Mouse (Mus musculus): ENCODE measurements around the gene Acan. TPM values are rescaled to one million over a fixed set of nuclear protein-coding genes. Genes with fewer than 3 reads are reported as not detected.

Acan gene
- total and polyA plus RNA-seq, 3 experiments, result 0.11 to 0.61 (median 0.26) TPM

- H3K79me2 ChIP-seq (replicated peaks; ENCODE audit: control insufficient read depth, insufficient read depth, low read length), result no peaks in the 10 kb centered on the region
- TF ChIP-seq CTCF (IDR thresholded peaks at IDR 0.05) (no peak), POLR2A (IDR thresholded peaks at IDR 0.05; ENCODE audit: insufficient read depth, low read depth, low read length) (no peak), EP300 (IDR thresholded peaks at IDR 0.05; ENCODE audit: insufficient read depth, low read depth, low read length) (no peak)
- WGBS, result 4% methylated on average over 65 of the region's 66 CpGs
- intact Hi-C loops (cut with DNase I), result no loop called here
- H3K9ac ChIP-seq (ENCODE audit: low read depth, low read length), result no peak overlapping the region
- no peaks in the 10 kb centered on the region for H3K4me1 ChIP-seq (ENCODE audit: control insufficient read depth, insufficient read depth, low read length)
- H3K4me3 ChIP-seq, result no peak overlapping the region; the same call in 1 of the 2 replicates
- H3K36me3 ChIP-seq (ENCODE audit: control insufficient read depth, insufficient read depth, low read length), result no peaks in the 10 kb centered on the region
- DNase-seq, result no peak
- H3K27ac ChIP-seq, result no peak overlapping the region
- peaks cover 11% of the 10 kb centered on the region for H3K27me3 ChIP-seq (ENCODE audit: control insufficient read depth, insufficient read depth, low read length)
Measured at GRCm38 (mm10) chr7:79052521-79053382, 531 bp upstream of the Acan start.

GRCm38 (mm10) chr7:79054111-79054510, 828 bp downstream of the Acan start:
- no peaks in the 10 kb centered on the region for H3K4me1 ChIP-seq (ENCODE audit: control insufficient read depth, insufficient read depth, low read length)
- no peak overlapping the region for H3K9ac ChIP-seq (ENCODE audit: low read depth, low read length)
- TF ChIP-seq POLR2A (IDR thresholded peaks at IDR 0.05; ENCODE audit: insufficient read depth, low read depth, low read length) (no peak), EP300 (IDR thresholded peaks at IDR 0.05; ENCODE audit: insufficient read depth, low read depth, low read length) (no peak), CTCF (IDR thresholded peaks at IDR 0.05) (no peak)
- H3K27ac ChIP-seq, result no peak overlapping the region
- WGBS, result 14% methylated on average over 13 of the region's 13 CpGs
- no peaks in the 10 kb centered on the region for H3K36me3 ChIP-seq (ENCODE audit: control insufficient read depth, insufficient read depth, low read length)
- H3K79me2 ChIP-seq (replicated peaks; ENCODE audit: control insufficient read depth, insufficient read depth, low read length), result no peaks in the 10 kb centered on the region
- H3K27me3 ChIP-seq (ENCODE audit: control insufficient read depth, insufficient read depth, low read length), result peaks cover 11% of the 10 kb centered on the region
- H3K4me3 ChIP-seq, result no peak overlapping the region
- no peak for DNase-seq
- intact Hi-C loops (cut with DNase I), result no loop called here

GRCm38 (mm10) chr7:79058546-79058945, 5.3 kb downstream of the Acan start:
- 26% methylated on average over 2 of the region's 2 CpGs for WGBS
- Histone ChIP-seq H3K36me3 (ENCODE audit: control insufficient read depth, insufficient read depth, low read length) (no peaks in the 10 kb centered on the region), H3K9ac (ENCODE audit: low read depth, low read length) (no peak overlapping the region), H3K27me3 (ENCODE audit: control insufficient read depth, insufficient read depth, low read length) (0 out of 2 replicates have a peak, but pooled peaks cover under 1% of the 10 kb centered on the region), H3K27ac (no peak overlapping the region), H3K79me2 (replicated peaks; ENCODE audit: control insufficient read depth, insufficient read depth, low read length) (no peaks in the 10 kb centered on the region), H3K4me1 (ENCODE audit: control insufficient read depth, insufficient read depth, low read length) (no peaks in the 10 kb centered on the region), H3K4me3 (no peak overlapping the region)
- intact Hi-C loops (cut with DNase I), result no loop called here
- TF ChIP-seq CTCF (IDR thresholded peaks at IDR 0.05) (peak; percentile 22; the same call in 1 of the 2 replicates), EP300 (IDR thresholded peaks at IDR 0.05; ENCODE audit: insufficient read depth, low read depth, low read length) (no peak)
- no peak for DNase-seq

GRCm38 (mm10) chr7:79067466-79067865, 14.2 kb downstream of the Acan start:
- H3K79me2 ChIP-seq (replicated peaks; ENCODE audit: control insufficient read depth, insufficient read depth, low read length), result no peaks in the 10 kb centered on the region
- no peaks in the 10 kb centered on the region for H3K4me1 ChIP-seq (ENCODE audit: control insufficient read depth, insufficient read depth, low read length)
- no peaks in the 10 kb centered on the region for H3K27me3 ChIP-seq (ENCODE audit: control insufficient read depth, insufficient read depth, low read length)
- no peak overlapping the region for H3K9ac ChIP-seq (ENCODE audit: low read depth, low read length)
- DNase-seq, result no peak
- intact Hi-C loops (cut with DNase I), result no loop called here
- H3K36me3 ChIP-seq (ENCODE audit: control insufficient read depth, insufficient read depth, low read length), result no peaks in the 10 kb centered on the region
- H3K27ac ChIP-seq, result no peak overlapping the region
- H3K4me3 ChIP-seq, result no peak overlapping the region
- WGBS, result 62% methylated on average over 7 of the region's 7 CpGs
- TF ChIP-seq CTCF (IDR thresholded peaks at IDR 0.05) (no peak), EP300 (IDR thresholded peaks at IDR 0.05; ENCODE audit: insufficient read depth, low read depth, low read length) (no peak), POLR2A (IDR thresholded peaks at IDR 0.05; ENCODE audit: insufficient read depth, low read depth, low read length) (no peak)

- Histone ChIP-seq H3K4me1 (ENCODE audit: control insufficient read depth, insufficient read depth, low read length) (no peaks in the 10 kb centered on the region), H3K27me3 (ENCODE audit: control insufficient read depth, insufficient read depth, low read length) (no peaks in the 10 kb centered on the region), H3K36me3 (ENCODE audit: control insufficient read depth, insufficient read depth, low read length) (no peaks in the 10 kb centered on the region), H3K9ac (ENCODE audit: low read depth, low read length) (no peak overlapping the region), H3K79me2 (replicated peaks; ENCODE audit: control insufficient read depth, insufficient read depth, low read length) (no peaks in the 10 kb centered on the region), H3K27ac (no peak overlapping the region), H3K4me3 (no peak overlapping the region)
- intact Hi-C loops (cut with DNase I), result no loop called here
- peak in 1 of 2 experiments; percentile 32 for DNase-seq
- TF ChIP-seq EP300 (IDR thresholded peaks at IDR 0.05; ENCODE audit: insufficient read depth, low read depth, low read length), result no peak
- no peak for TF ChIP-seq POLR2A (IDR thresholded peaks at IDR 0.05; ENCODE audit: insufficient read depth, low read depth, low read length)
- TF ChIP-seq CTCF (IDR thresholded peaks at IDR 0.05), result no peak
- WGBS, result 30% methylated on average over 4 of the region's 4 CpGs
Measured at GRCm38 (mm10) chr7:79068231-79068630, 14.9 kb downstream of the Acan start.

GRCm38 (mm10) chr7:79079212-79079611, 25.9 kb downstream of the Acan start:
- intact Hi-C loops (cut with DNase I), result no loop called here
- Histone ChIP-seq H3K27ac (no peak overlapping the region), H3K4me1 (ENCODE audit: control insufficient read depth, insufficient read depth, low read length) (no peaks in the 10 kb centered on the region), H3K36me3 (ENCODE audit: control insufficient read depth, insufficient read depth, low read length) (no peaks in the 10 kb centered on the region), H3K79me2 (replicated peaks; ENCODE audit: control insufficient read depth, insufficient read depth, low read length) (no peaks in the 10 kb centered on the region), H3K27me3 (ENCODE audit: control insufficient read depth, insufficient read depth, low read length) (no peaks in the 10 kb centered on the region), H3K9ac (ENCODE audit: low read depth, low read length) (no peak overlapping the region), H3K4me3 (no peak overlapping the region)
- no peak for TF ChIP-seq POLR2A (IDR thresholded peaks at IDR 0.05; ENCODE audit: insufficient read depth, low read depth, low read length)
- TF ChIP-seq CTCF (IDR thresholded peaks at IDR 0.05), result no peak
- no peak for TF ChIP-seq EP300 (IDR thresholded peaks at IDR 0.05; ENCODE audit: insufficient read depth, low read depth, low read length)
- WGBS, result 60% methylated on average over 3 of the region's 3 CpGs
- DNase-seq, result no peak
